Mouse (Mus musculus): ENCODE results near the gene Ndufc2. TPM values are rescaled to one million over a fixed set of nuclear protein-coding genes. Genes with fewer than 3 reads are reported as not detected.

Gene Ndufc2
- total and polyA plus RNA-seq, 2 experiments from 2014 or later = 463 to 638 TPM

GRCm38 (mm10) chr7:97382661-97383060 is 17.1 kb upstream of the Ndufc2 start:
- 97% methylated on average over 8 of the region's 8 CpGs for WGBS
- no peak overlapping the region for H3K27ac ChIP-seq (ENCODE audit: low read depth, low read length)
- H3K4me1 ChIP-seq (ENCODE audit: insufficient read depth, low read length) = no peaks in the 10 kb centered on the region
- H3K36me3 ChIP-seq (ENCODE audit: insufficient read depth, low read length) = peaks cover 41% of the 10 kb centered on the region
- no peaks in the 10 kb centered on the region for H3K27me3 ChIP-seq (ENCODE audit: insufficient read depth, low read length)
- no peak overlapping the region for H3K4me3 ChIP-seq (ENCODE audit: low read depth, low read length)
- no peak for ATAC-seq (ENCODE audit: low FRiP score)
- DNase-seq (ENCODE audit: low spot score) = no peak
- no peak for TF ChIP-seq CTCF (IDR thresholded peaks at IDR 0.05)
- no peak overlapping the region for H3K9ac ChIP-seq (replicated peaks; ENCODE audit: low read length, poor library complexity, severe bottlenecking)
- no peak overlapping the region for H3K4me2 ChIP-seq (ENCODE audit: low read depth, low read length, poor library complexity, severe bottlenecking)
- no peaks in the 10 kb centered on the region for H3K9me3 ChIP-seq (ENCODE audit: low read length)

GRCm38 (mm10) chr7:97383496-97384132 is 16.2 kb upstream of the Ndufc2 start:
- TF ChIP-seq CTCF (IDR thresholded peaks at IDR 0.05) = no peak
- ATAC-seq (ENCODE audit: low FRiP score) = no peak
- no peak for DNase-seq (ENCODE audit: low spot score)
- no peak overlapping the region for H3K4me2 ChIP-seq (ENCODE audit: low read depth, low read length, poor library complexity, severe bottlenecking)
- H3K27me3 ChIP-seq (ENCODE audit: insufficient read depth, low read length) = no peaks in the 10 kb centered on the region
- H3K4me3 ChIP-seq (ENCODE audit: low read depth, low read length) = no peak overlapping the region
- no peak overlapping the region for H3K9ac ChIP-seq (replicated peaks; ENCODE audit: low read length, poor library complexity, severe bottlenecking)
- peaks cover 38% of the 10 kb centered on the region for H3K36me3 ChIP-seq (ENCODE audit: insufficient read depth, low read length)
- H3K4me1 ChIP-seq (ENCODE audit: insufficient read depth, low read length) = no peaks in the 10 kb centered on the region
- no peaks in the 10 kb centered on the region for H3K9me3 ChIP-seq (ENCODE audit: low read length)
- H3K27ac ChIP-seq (ENCODE audit: low read depth, low read length) = no peak overlapping the region
- WGBS = 87% methylated on average over 10 of the region's 10 CpGs

- H3K27ac ChIP-seq (ENCODE audit: low read depth, low read length) = no peak overlapping the region
Observed at GRCm38 (mm10) chr7:97386106-97386805, 13.5 kb upstream of the Ndufc2 start.

GRCm38 (mm10) chr7:97386806-97387370 is 12.9 kb upstream of the Ndufc2 start:
- 76% methylated on average over 5 of the region's 5 CpGs for WGBS
- ATAC-seq (ENCODE audit: low FRiP score) = peak; percentile 62; the same call in 1 of the 2 replicates
- no peak overlapping the region for H3K27ac ChIP-seq (ENCODE audit: low read depth, low read length)

More at GRCm38 (mm10) chr7:97386106-97386805, 13.5 kb upstream of the Ndufc2 start:
- H3K9me3 ChIP-seq (ENCODE audit: low read length) = no peaks in the 10 kb centered on the region
- no peaks in the 10 kb centered on the region for H3K27me3 ChIP-seq (ENCODE audit: insufficient read depth, low read length)
- DNase-seq (ENCODE audit: low spot score) (peak; percentile 5), ATAC-seq (ENCODE audit: low FRiP score) (no peak)
- peaks cover 35% of the 10 kb centered on the region for H3K36me3 ChIP-seq (ENCODE audit: insufficient read depth, low read length)
- H3K4me1 ChIP-seq (ENCODE audit: insufficient read depth, low read length) = no peaks in the 10 kb centered on the region
- H3K4me3 ChIP-seq (ENCODE audit: low read depth, low read length) = no peak overlapping the region
- TF ChIP-seq CTCF (IDR thresholded peaks at IDR 0.05) = no peak
- H3K4me2 ChIP-seq (ENCODE audit: low read depth, low read length, poor library complexity, severe bottlenecking) = no peak overlapping the region
- WGBS = 87% methylated on average over 7 of the region's 7 CpGs
- no peak overlapping the region for H3K9ac ChIP-seq (replicated peaks; ENCODE audit: low read length, poor library complexity, severe bottlenecking)

GRCm38 (mm10) chr7:97387561-97388147 is 12.1 kb upstream of the Ndufc2 start:
- H3K36me3 ChIP-seq (ENCODE audit: insufficient read depth, low read length) = peaks cover 32% of the 10 kb centered on the region
- no peaks in the 10 kb centered on the region for H3K4me1 ChIP-seq (ENCODE audit: insufficient read depth, low read length)
- ATAC-seq (ENCODE audit: low FRiP score) (no peak), DNase-seq (ENCODE audit: low spot score) (peak; percentile 2)
- no peak overlapping the region for H3K4me2 ChIP-seq (ENCODE audit: low read depth, low read length, poor library complexity, severe bottlenecking)
- H3K27ac ChIP-seq (ENCODE audit: low read depth, low read length) = no peak overlapping the region
- WGBS = 91% methylated on average over 8 of the region's 8 CpGs
- H3K4me3 ChIP-seq (ENCODE audit: low read depth, low read length) = no peak overlapping the region
- H3K9me3 ChIP-seq (ENCODE audit: low read length) = no peaks in the 10 kb centered on the region
- TF ChIP-seq CTCF (IDR thresholded peaks at IDR 0.05) = no peak
- no peak overlapping the region for H3K9ac ChIP-seq (replicated peaks; ENCODE audit: low read length, poor library complexity, severe bottlenecking)
- no peaks in the 10 kb centered on the region for H3K27me3 ChIP-seq (ENCODE audit: insufficient read depth, low read length)

More at GRCm38 (mm10) chr7:97386806-97387370, 12.9 kb upstream of the Ndufc2 start:
- no peak overlapping the region for H3K9ac ChIP-seq (replicated peaks; ENCODE audit: low read length, poor library complexity, severe bottlenecking)
- H3K27me3 ChIP-seq (ENCODE audit: insufficient read depth, low read length) = no peaks in the 10 kb centered on the region
- DNase-seq (ENCODE audit: low spot score) = peak; percentile 92
- H3K36me3 ChIP-seq (ENCODE audit: insufficient read depth, low read length) = peaks cover 36% of the 10 kb centered on the region
- H3K4me3 ChIP-seq (ENCODE audit: low read depth, low read length) = no peak overlapping the region
- H3K9me3 ChIP-seq (ENCODE audit: low read length) = no peaks in the 10 kb centered on the region
- H3K4me1 ChIP-seq (ENCODE audit: insufficient read depth, low read length) = no peaks in the 10 kb centered on the region
- no peak for TF ChIP-seq CTCF (IDR thresholded peaks at IDR 0.05)
- no peak overlapping the region for H3K4me2 ChIP-seq (ENCODE audit: low read depth, low read length, poor library complexity, severe bottlenecking)

All from midbrain, postnatal 0 days (tissue).